Mouse (Mus musculus): ENCODE measurements around the gene Kat14.

Kat14 gene

DNA sequence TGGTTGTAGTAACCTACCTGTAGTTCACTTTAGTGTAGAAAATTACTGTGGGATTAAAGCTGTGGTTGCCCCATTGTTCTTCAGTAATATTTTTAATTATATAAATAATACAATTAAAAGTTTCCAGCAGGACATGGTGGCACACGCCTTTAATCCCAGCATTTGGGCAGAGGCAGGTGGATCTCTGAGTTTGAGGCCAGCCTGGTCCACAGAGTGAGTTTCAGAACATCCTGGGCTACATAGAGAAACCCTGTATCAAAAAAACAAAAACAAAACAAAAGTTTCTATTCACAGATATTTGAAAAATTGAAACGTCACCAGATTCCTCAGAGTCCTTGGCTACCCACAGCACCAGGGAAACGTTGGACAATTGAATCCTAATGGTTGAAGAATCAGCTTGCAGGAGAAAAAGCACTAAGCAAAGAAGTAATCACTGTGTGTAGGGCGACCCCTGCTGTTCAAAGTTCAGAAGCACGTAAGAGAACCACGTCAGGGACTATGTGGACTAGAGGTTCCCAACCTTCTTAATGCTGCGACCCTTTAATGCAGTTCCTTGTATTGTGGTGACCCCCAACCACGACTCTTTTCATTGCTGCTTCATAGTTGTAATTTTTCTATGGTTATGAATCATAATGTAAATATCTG lies 83.7 kb downstream of the Kat14 start:
- peak; percentile 68 for DNase-seq (ENCODE audit: low read depth, low spot score)
